ENCODE assay signal across 19 mouse cellular contexts in the genomic region with DNA sequence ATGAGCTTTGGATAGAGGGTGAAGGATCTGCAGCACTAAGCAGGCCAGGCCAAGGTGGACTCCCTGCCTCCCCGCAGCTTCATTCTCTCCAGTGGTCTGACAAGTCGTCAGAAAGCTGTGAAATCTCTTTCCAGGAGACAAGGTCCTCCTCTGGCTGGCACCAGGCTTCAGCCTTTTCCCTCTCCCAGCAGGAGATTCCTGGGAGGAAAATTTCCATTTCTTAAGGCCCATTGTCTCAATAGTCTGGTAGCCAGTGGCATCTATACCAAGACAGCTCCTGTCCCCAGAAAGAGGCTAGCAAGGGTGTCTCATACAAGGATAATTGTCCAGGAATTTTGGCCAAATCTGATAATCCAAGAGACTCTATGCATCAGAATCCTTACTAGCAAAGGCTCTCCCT.
DNase-seq lines count a peak whose midpoint lies in the region.
"Had no signal": no experiment of that assay in that cellular context is flagged by ENCODE, and none has a peak within 500 bp of the region (broad histone marks: within the 10 kb centered on the region; RNA-seq: fewer than 3 reads in every experiment).

No protein-coding gene starts in this region.

- peak; percentile 63 for DNase-seq in ES-CJ7 (ENCODE audit: low read depth, low spot score)
- peak; percentile 56 for DNase-seq in R1 (ENCODE audit: low read depth, low spot score)
- DNase-seq in ZHBTc4 (ENCODE audit: low read depth, low spot score), result peak; percentile 67
- DNase-seq in lung, postnatal 4 days, result no peak
- no peak for DNase-seq in natural killer cell, adult 2 months (ENCODE audit: low spot score in 2 of 2)
- no peak for DNase-seq in embryo, embryonic 10 days (ENCODE audit: low spot score)
- DNase-seq: adrenal gland, adult 2 months; adrenal gland, adult 8-10 months; adrenal gland, postnatal 10 days; adrenal gland, postnatal 14 days; adrenal gland, postnatal 25 days; adrenal gland, postnatal 36 days; B cell, adult 2 months; cerebellum, adult 11 months; cerebellum, adult 11-12 months; cerebellum, adult 18-20 months; cerebellum, adult 2 months; cerebellum, adult 8-10 months; cerebellum, adult 9-10 months had no signal

Comparison
In these comparisons a context has a peak if more than half of its experiments do, and no peak if none do; other contexts are left out.
1. DNase-seq: peak in ES-CJ7 (single experiment), R1 (single experiment) and ZHBTc4 (single experiment); none in lung, postnatal 4 days (0 of 2), natural killer cell, adult 2 months (0 of 2) and embryo, embryonic 10 days (single experiment).